Mouse (Mus musculus) liver, embryonic 14.5 days (tissue): ENCODE results near the gene Mpv17l2. TPM values are rescaled to one million over a fixed set of nuclear protein-coding genes. Genes with fewer than 3 reads are reported as not detected.
A peak's percentile ranks its signal among the peaks of the same experiment; 100 is the strongest.

ENCODE experiments used
- ATAC-seq: fragments of 200-750 bp; cut with Nextera tagmentation; 2 replicates; pipeline ENCODE4 v1.8.0; 2017; ENCODE audit warnings: moderate number of reproducible peaks, mild to moderate bottlenecking, moderate library complexity; ENCODE audit not compliant: insufficient read depth
- DNase-seq, 3 experiments: peaks; one replicate each; pipeline ENCODE4 v3.0.0-alpha.2; 2012 to 2013; ENCODE audit warnings: low read depth in 3 of 3, low spot score in 3 of 3
- H3K27ac ChIP-seq: fragments of 300-500 bp; sonication (generic); 2 replicates; pipeline ENCODE4 v1.5.1; 2014; ENCODE audit warnings: moderate library complexity, mild to moderate bottlenecking, control low read depth, inconsistent platforms
- H3K27me3 ChIP-seq: fragments of 300-500 bp; sonication (generic); 2 replicates; pipeline ENCODE4 v1.6.1; 2014; ENCODE audit warnings: mild to moderate bottlenecking, low read length, moderate library complexity; ENCODE audit not compliant: control insufficient read depth, insufficient read depth
- H3K36me3 ChIP-seq: fragments of 300-500 bp; sonication (generic); replicated peaks from 2 replicates; pipeline ENCODE4 v1.6.1; 2014; ENCODE audit warnings: low read depth; ENCODE audit not compliant: control insufficient read depth, insufficient read depth
- H3K4me1 ChIP-seq, 2 experiments: fragments of 200-500 bp in 1 of 2; fragments of 300-500 bp in 1 of 2; sonication (generic) in 1 of 2; replicated peaks; 2 replicates each; pipeline ENCODE4 v1.6.1; 2012 to 2014; ENCODE audit warnings: antibody characterized with exemption in 1 of 2, inconsistent platforms in 1 of 2, low read length in 1 of 2; ENCODE audit not compliant: control insufficient read depth in 2 of 2, insufficient read depth in 2 of 2
- H3K4me2 ChIP-seq: fragments of 300-500 bp; sonication (generic); 2 replicates; pipeline ENCODE4 v1.6.1; 2014; ENCODE audit warnings: low read depth, mild to moderate bottlenecking, control low read depth, moderate library complexity
- H3K4me3 ChIP-seq, 2 experiments: fragments of 200-500 bp in 1 of 2; fragments of 300-500 bp in 1 of 2; sonication (generic) in 1 of 2; 2 replicates each; pipeline ENCODE4 v1.5.1; 2012 to 2014; ENCODE audit warnings: low read depth in 2 of 2, low read length in 2 of 2, mild to moderate bottlenecking in 2 of 2, control low read depth in 1 of 2, inconsistent platforms in 1 of 2, moderate library complexity in 1 of 2; ENCODE audit not compliant: insufficient read depth in 1 of 2
- H3K9ac ChIP-seq: fragments of 300-500 bp; sonication (generic); replicated peaks from 2 replicates; pipeline ENCODE4 v1.6.1; 2014; ENCODE audit warnings: mild to moderate bottlenecking, control low read depth, moderate library complexity
- H3K9me3 ChIP-seq: fragments of 300-500 bp; sonication (generic); 2 replicates; pipeline ENCODE4 v1.6.1; 2016; ENCODE audit warnings: low read length, mixed read lengths; ENCODE audit not compliant: control insufficient read depth
- CTCF ChIP-seq: IDR thresholded peaks from 2 replicates; pipeline ENCODE4 v1.5.1; 2016; ENCODE audit warnings: antibody characterized with exemption, low read depth, control low read depth
- EP300 ChIP-seq: IDR thresholded peaks from 2 replicates; pipeline ENCODE4 v1.6.1; 2016; ENCODE audit warnings: antibody characterized with exemption, low read depth
- WGBS: fragments of 180-500 bp; shearing (Covaris S2); extraction: QIAGEN DNeasy Blood & Tissue Kit; methylation state at CpG from one replicate; pipeline ENCODE4 v1.1.7; 2014; ENCODE audit not compliant: insufficient replicate concordance; 5-methylcytosine and 5-hydroxymethylcytosine counted together
- polyA plus RNA-seq, 2 experiments: library from polyadenylated mRNA; depleted of rRNA in 1 of 2; stranded (reverse) in 1 of 2; unstranded in 1 of 2; fragments of >200 nt; fragmentation: Nextera tagmentation in 1 of 2; extraction: Ambion mirVana in 1 of 2; gene quantifications; 2 replicates each; pipeline versions ENCODE4 v1.2.1 to v1.2.3; 2012 to 2014

Mpv17l2 gene
- polyA plus RNA-seq, 2 experiments: 28.5 to 39.8 TPM

DNA sequence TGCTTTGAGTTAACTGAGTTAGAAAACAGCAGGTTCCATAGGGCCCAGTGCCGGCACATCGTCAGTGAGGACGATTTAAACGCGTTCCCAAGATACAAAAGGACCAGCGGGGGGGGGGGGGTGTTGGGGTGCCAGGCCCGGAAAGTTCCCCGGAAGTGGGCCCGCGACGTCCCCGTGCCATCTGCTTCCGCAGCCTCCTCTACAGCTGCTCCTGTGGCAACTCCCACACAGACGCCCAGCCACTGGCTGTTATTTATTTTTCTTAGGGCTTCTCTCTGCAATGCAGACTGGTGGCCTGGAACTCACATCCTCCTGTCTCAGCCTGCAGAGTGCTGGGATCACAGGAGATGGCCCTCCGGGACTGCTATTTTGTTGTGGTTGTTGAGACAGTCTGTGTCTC lies 40.4 kb upstream of the Mpv17l2 start:
- Histone ChIP-seq H3K4me2 (no peak overlapping the region), H3K36me3 (no peaks in the 10 kb centered on the region), H3K9ac (no peak overlapping the region), H3K9me3 (no peaks in the 10 kb centered on the region), H3K4me3 (no peak overlapping the region), H3K4me1 (peaks cover 22 to 24% of the 10 kb centered on the region in 2 experiments), H3K27ac (no peak overlapping the region), H3K27me3 (peaks cover 34% of the 10 kb centered on the region)
- ATAC-seq (no peak), DNase-seq (no peak)
- TF ChIP-seq EP300: no peak
- TF ChIP-seq CTCF: no peak
- 28% methylated on average over 15 of the region's 15 CpGs for WGBS

- no peak overlapping the region for H3K4me2 ChIP-seq
- H3K4me3 ChIP-seq: no peak overlapping the region
- no peak overlapping the region for H3K27ac ChIP-seq
- no peak overlapping the region for H3K9ac ChIP-seq
- TF ChIP-seq EP300 (no peak), CTCF (no peak)
- peaks cover 37% of the 10 kb centered on the region for H3K27me3 ChIP-seq
- H3K9me3 ChIP-seq: no peaks in the 10 kb centered on the region
- ATAC-seq (no peak), DNase-seq (no peak)
- H3K4me1 ChIP-seq: peaks cover 21 to 22% of the 10 kb centered on the region in 2 experiments
- H3K36me3 ChIP-seq: no peaks in the 10 kb centered on the region
- WGBS: 57% methylated on average over 10 of the region's 10 CpGs
Measured at GRCm38 (mm10) chr8:70800648-70801047, 39.9 kb upstream of the Mpv17l2 start.

DNA sequence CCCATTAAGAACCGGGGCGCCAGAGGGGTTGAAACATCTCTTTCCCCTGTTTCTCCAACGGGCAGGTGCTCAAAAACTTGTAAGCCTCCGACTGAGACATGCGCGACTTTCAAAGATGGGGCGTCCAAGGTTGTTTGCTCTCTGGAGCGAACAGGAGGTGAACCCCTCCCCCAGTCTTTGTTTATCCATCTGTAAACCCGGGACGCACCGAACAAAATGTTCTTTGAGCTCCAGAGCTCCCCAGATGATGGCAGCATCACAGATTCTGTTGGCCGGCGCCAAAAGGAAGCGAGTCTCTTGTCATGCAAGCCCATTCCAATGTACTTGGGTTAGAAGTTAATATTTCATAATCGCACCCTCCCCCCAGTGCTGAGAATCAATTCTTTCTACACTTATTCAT lies 37.5 kb upstream of the Mpv17l2 start:
- H3K4me3 ChIP-seq: peak overlapping the region in 1 of 2 experiments; percentile 65; a peak in 2 of 4 replicates
- H3K27ac ChIP-seq: no peak overlapping the region
- H3K4me2 ChIP-seq: peak overlapping the region; percentile 87
- WGBS: 17% methylated on average over 15 of the region's 15 CpGs
- no peak overlapping the region for H3K9ac ChIP-seq
- ATAC-seq (no peak), DNase-seq (no peak)
- no peaks in the 10 kb centered on the region for H3K36me3 ChIP-seq
- H3K9me3 ChIP-seq: no peaks in the 10 kb centered on the region
- TF ChIP-seq CTCF (no peak), EP300 (no peak)
- H3K27me3 ChIP-seq: peaks cover 40% of the 10 kb centered on the region
- H3K4me1 ChIP-seq: peaks cover 9 to 12% of the 10 kb centered on the region in 2 experiments

- Histone ChIP-seq H3K27me3 (peaks cover 40% of the 10 kb centered on the region), H3K4me3 (peak overlapping the region; percentile 47 to 65), H3K36me3 (no peaks in the 10 kb centered on the region), H3K9me3 (no peaks in the 10 kb centered on the region), H3K9ac (peak overlapping the region; percentile 45; the same call in 1 of the 2 replicates), H3K4me2 (peak overlapping the region; percentile 87), H3K4me1 (peaks cover 11 to 14% of the 10 kb centered on the region in 2 experiments), H3K27ac (no peak overlapping the region; the same call in 1 of the 2 replicates)
- no peak for TF ChIP-seq CTCF
- TF ChIP-seq EP300: no peak
- ATAC-seq (peak; percentile 83), DNase-seq (peak; percentile 86 to 93 (median 86))
- under 1% methylated on average over 53 of the region's 57 CpGs for WGBS
Measured at GRCm38 (mm10) chr8:70797081-70798070, 36.6 kb upstream of the Mpv17l2 start.
